Comparison of ENCODE assay signal across 11 mouse cellular contexts in genomic region chr8:122983178-122983942, GRCm38 (mm10). TPM values are rescaled to one million over a fixed set of nuclear protein-coding genes. Genes with fewer than 3 reads are reported as not detected.
A peak's percentile ranks its signal among the peaks of the same experiment; 100 is the strongest.
DNase-seq lines count a peak whose midpoint lies in the region; ATAC-seq and TF ChIP-seq lines count a peak whose summit lies in the region.
"Had no signal": no experiment of that assay in that cellular context is flagged by ENCODE, and none has a peak within 500 bp of the region (broad histone marks: within the 10 kb centered on the region; RNA-seq: fewer than 3 reads in every experiment).

No protein-coding gene starts in this region.

- no peaks in the 10 kb centered on the region for H3K36me3 ChIP-seq in heart, postnatal 0 days (replicated peaks; ENCODE audit: control insufficient read depth, insufficient read depth, low read length)
- no peaks in the 10 kb centered on the region for H3K36me3 ChIP-seq in heart, embryonic 11.5 days (ENCODE audit: control insufficient read depth, insufficient read depth, low read length)
- no peaks in the 10 kb centered on the region for H3K36me3 ChIP-seq in intestine, embryonic 16.5 days (ENCODE audit: control insufficient read depth, insufficient read depth, low read length)
- H3K36me3 ChIP-seq in midbrain, embryonic 11.5 days (ENCODE audit: control insufficient read depth, insufficient read depth, low read length) = no peaks in the 10 kb centered on the region
- H3K36me3 ChIP-seq: lung, embryonic 15.5 days; midbrain, embryonic 15.5 days had no signal

- no peak for ATAC-seq in heart, postnatal 0 days (ENCODE audit: insufficient read depth, low read depth)
- ATAC-seq in heart, embryonic 11.5 days (replicated peaks; ENCODE audit: insufficient number of reproducible peaks, low FRiP score, low TSS enrichment) = no peak
- ATAC-seq in intestine, embryonic 16.5 days = peak; percentile 78
- peak; percentile 35; the same call in 1 of the 2 replicates for ATAC-seq in neutrophil, adult 5-6 weeks (ENCODE audit: extremely low read depth, insufficient number of reproducible peaks, low FRiP score, poor library complexity, severe bottlenecking)
- no peak for ATAC-seq in midbrain, embryonic 11.5 days (ENCODE audit: low FRiP score)
- ATAC-seq: midbrain, embryonic 15.5 days had no signal

- H3K4me2 ChIP-seq in heart, postnatal 0 days (ENCODE audit: low read depth, low read length) = no peak overlapping the region
- no peak overlapping the region for H3K4me2 ChIP-seq in heart, embryonic 11.5 days
- 0 out of 2 replicates have a peak overlapping the region, but pooled peaks have one; percentile 26 for H3K4me2 ChIP-seq in intestine, embryonic 16.5 days (ENCODE audit: low read depth, low read length)
- H3K4me2 ChIP-seq in midbrain, embryonic 11.5 days = no peak overlapping the region
- H3K4me2 ChIP-seq: lung, embryonic 15.5 days; midbrain, embryonic 15.5 days had no signal

- intact Hi-C loops in heart, postnatal 25 days (cut with DNase I) = no loop called here

- no peak for TF ChIP-seq EP300 in heart, postnatal 0 days (IDR thresholded peaks at IDR 0.05; ENCODE audit: low read depth)

- no peak overlapping the region for H3K27ac ChIP-seq in heart, postnatal 0 days (ENCODE audit: low read depth)
- H3K27ac ChIP-seq in heart, embryonic 11.5 days (ENCODE audit: low read depth, low read length) = no peak overlapping the region
- peak overlapping the region; percentile 79 for H3K27ac ChIP-seq in intestine, embryonic 16.5 days (ENCODE audit: low read length)
- H3K27ac ChIP-seq in midbrain, embryonic 11.5 days (ENCODE audit: low read depth, low read length) = no peak overlapping the region
- H3K27ac ChIP-seq: lung, embryonic 15.5 days; midbrain, embryonic 15.5 days had no signal

- H3K9ac ChIP-seq in heart, postnatal 0 days (replicated peaks; ENCODE audit: low read depth, low read length) = no peak overlapping the region
- no peak overlapping the region for H3K9ac ChIP-seq in heart, embryonic 11.5 days (ENCODE audit: low read depth, low read length)
- no peak overlapping the region for H3K9ac ChIP-seq in intestine, embryonic 16.5 days (ENCODE audit: low read depth, low read length)
- H3K9ac ChIP-seq in midbrain, embryonic 11.5 days (ENCODE audit: low read length) = no peak overlapping the region
- H3K9ac ChIP-seq: lung, embryonic 15.5 days; midbrain, embryonic 15.5 days had no signal

- peak; percentile 18 for TF ChIP-seq CTCF in heart, postnatal 0 days (IDR thresholded peaks at IDR 0.05; ENCODE audit: low read depth)

- 83% methylated on average over 19 of the region's 19 CpGs for WGBS in heart, postnatal 0 days
- WGBS in heart, embryonic 11.5 days (ENCODE audit: insufficient replicate concordance) = 89% methylated on average over 19 of the region's 19 CpGs
- WGBS in intestine, embryonic 16.5 days = 67% methylated on average over 19 of the region's 19 CpGs
- WGBS in midbrain, embryonic 11.5 days = 94% methylated on average over 19 of the region's 19 CpGs

- no peak for DNase-seq in heart, postnatal 0 days (ENCODE audit: low spot score)
- peak; percentile 71 for DNase-seq in 416B (ENCODE audit: low read depth)
- DNase-seq in midbrain, embryonic 11.5 days (ENCODE audit: low spot score, missing footprints) = no peak
- no peak for DNase-seq in heart, postnatal 25 days (ENCODE audit: low spot score)
- DNase-seq in cerebellum, postnatal 25 days = no peak
- DNase-seq: adrenal gland, adult 8-10 months had no signal

- H3K4me1 ChIP-seq in heart, postnatal 0 days (ENCODE audit: control insufficient read depth, insufficient read depth) = peaks cover 19% of the 10 kb centered on the region
- peaks cover 31% of the 10 kb centered on the region for H3K4me1 ChIP-seq in heart, embryonic 11.5 days (ENCODE audit: control insufficient read depth, insufficient read depth, low read length)
- H3K4me1 ChIP-seq in intestine, embryonic 16.5 days (ENCODE audit: control insufficient read depth, insufficient read depth, low read length) = peaks cover 40% of the 10 kb centered on the region
- H3K4me1 ChIP-seq in midbrain, embryonic 11.5 days (ENCODE audit: control insufficient read depth, insufficient read depth, low read length) = no peaks in the 10 kb centered on the region

- no peaks in the 10 kb centered on the region for H3K9me3 ChIP-seq in heart, postnatal 0 days (replicated peaks; ENCODE audit: control insufficient read depth, low read length)
- no peaks in the 10 kb centered on the region for H3K9me3 ChIP-seq in heart, embryonic 11.5 days (replicated peaks; ENCODE audit: control insufficient read depth, low read length)
- no peaks in the 10 kb centered on the region for H3K9me3 ChIP-seq in intestine, embryonic 16.5 days (ENCODE audit: control insufficient read depth, low read length)
- no peaks in the 10 kb centered on the region for H3K9me3 ChIP-seq in midbrain, embryonic 11.5 days (ENCODE audit: control insufficient read depth, low read length)
- H3K9me3 ChIP-seq: lung, embryonic 15.5 days; midbrain, embryonic 15.5 days had no signal

- H3K4me3 ChIP-seq in heart, postnatal 0 days (ENCODE audit: low read depth, low read length) = no peak overlapping the region
- H3K4me3 ChIP-seq in heart, embryonic 11.5 days (ENCODE audit: low read depth, low read length) = no peak overlapping the region
- no peak overlapping the region for H3K4me3 ChIP-seq in intestine, embryonic 16.5 days (ENCODE audit: low read length)
- no peak overlapping the region for H3K4me3 ChIP-seq in midbrain, embryonic 11.5 days (ENCODE audit: low read depth, low read length)
- H3K4me3 ChIP-seq: lung, embryonic 15.5 days; midbrain, embryonic 15.5 days had no signal

- H3K27me3 ChIP-seq in heart, postnatal 0 days (ENCODE audit: control insufficient read depth, insufficient read depth, low read length) = no peaks in the 10 kb centered on the region
- no peaks in the 10 kb centered on the region for H3K27me3 ChIP-seq in heart, embryonic 11.5 days (ENCODE audit: control insufficient read depth, insufficient read depth, low read length)
- H3K27me3 ChIP-seq in intestine, embryonic 16.5 days (replicated peaks; ENCODE audit: control insufficient read depth, insufficient read depth, low read length) = no peaks in the 10 kb centered on the region
- no peaks in the 10 kb centered on the region for H3K27me3 ChIP-seq in midbrain, embryonic 11.5 days (ENCODE audit: control insufficient read depth, insufficient read depth, low read length)
- H3K27me3 ChIP-seq: lung, embryonic 15.5 days; midbrain, embryonic 15.5 days had no signal

RNA-seq across cellular contexts. Expression of gene Ankrd11, which starts 58.7 kb away (rescaled TPM):
- 51.2 and 65.8 TPM in 2 replicates for total RNA-seq in heart, postnatal 0 days (2014; rRNA removed; ENCODE audit: low replicate concordance)
- polyA plus RNA-seq in heart, postnatal 0 days (2015; fragmentation: Nextera tagmentation; extraction: Ambion mirVana) = 21.6 and 24.3 TPM in 2 replicates
- 49.5 and 51.3 TPM in 2 replicates for polyA plus RNA-seq in heart, embryonic 11.5 days (2014; fragmentation: Nextera tagmentation; extraction: Ambion mirVana)
- 19.2 and 19.5 TPM in 2 replicates for polyA plus RNA-seq in intestine, embryonic 16.5 days (2015; fragmentation: Nextera tagmentation; extraction: Ambion mirVana)
- total RNA-seq in neutrophil, adult 5-6 weeks (2017) = 284 and 304 TPM in 2 replicates
- polyA plus RNA-seq in midbrain, embryonic 11.5 days (2014; fragmentation: Nextera tagmentation; extraction: Ambion mirVana) = 61.9 and 72.0 TPM in 2 replicates
- total RNA-seq in heart, postnatal 25 days (2021) = 10 to 100 TPM; 63.7 to 73.0 TPM

Comparison
In these comparisons a context has a peak if more than half of its experiments do, and no peak if none do; other contexts are left out.
1. ATAC-seq: peak in intestine, embryonic 16.5 days (single experiment) and neutrophil, adult 5-6 weeks (single experiment); none in heart, postnatal 0 days (single experiment), heart, embryonic 11.5 days (single experiment) and midbrain, embryonic 11.5 days (single experiment).